Mouse (Mus musculus) stomach, postnatal 0 days (tissue): ENCODE measurements around the gene Lrrc15.

Experiments used
- CTCF ChIP-seq: IDR thresholded peaks from 2 replicates; pipeline ENCODE4 v1.5.1; 2016; ENCODE audit warnings: antibody characterized with exemption, low read depth, mild to moderate bottlenecking, moderate library complexity
- EP300 ChIP-seq: optimal IDR thresholded peaks from 2 replicates; pipeline ENCODE3; 2016; ENCODE audit warnings: antibody characterized with exemption

GRCm38 (mm10) chr16:30266561-30266960 lies 16.5 kb downstream of the Lrrc15 start:
- TF ChIP-seq CTCF (no peak), EP300 (no peak)
